Mouse (Mus musculus) kidney, embryonic 15.5 days (tissue): ENCODE results near the gene Dscam. TPM values are rescaled to one million over a fixed set of nuclear protein-coding genes. Genes with fewer than 3 reads are reported as not detected.

Experiments used
- ATAC-seq: fragments of 200-750 bp; cut with Nextera tagmentation; replicated peaks from 2 replicates; pipeline ENCODE4 v1.8.0; 2017; ENCODE audit warnings: moderate TSS enrichment; ENCODE audit not compliant: low FRiP score
- H3K27ac ChIP-seq: fragments of 300-500 bp; sonication (generic); 2 replicates; pipeline ENCODE4 v1.5.1; 2015; ENCODE audit warnings: mild to moderate bottlenecking, inconsistent platforms
- H3K27me3 ChIP-seq: fragments of 300-500 bp; sonication (generic); 2 replicates; pipeline ENCODE4 v1.6.1; 2015; ENCODE audit warnings: inconsistent platforms
- H3K36me3 ChIP-seq: fragments of 300-500 bp; sonication (generic); 2 replicates; pipeline ENCODE4 v1.6.1; 2015; ENCODE audit warnings: inconsistent platforms
- H3K4me1 ChIP-seq: fragments of 300-500 bp; sonication (generic); 2 replicates; pipeline ENCODE4 v1.6.1; 2015; ENCODE audit warnings: inconsistent platforms
- H3K4me2 ChIP-seq: fragments of 300-500 bp; sonication (generic); 2 replicates; pipeline ENCODE4 v1.6.1; 2015; ENCODE audit warnings: moderate library complexity, mild to moderate bottlenecking, inconsistent platforms
- H3K4me3 ChIP-seq: fragments of 300-500 bp; sonication (generic); replicated peaks from 2 replicates; pipeline ENCODE4 v1.5.1; 2015; ENCODE audit warnings: mild to moderate bottlenecking, inconsistent platforms
- H3K9ac ChIP-seq: fragments of 300-500 bp; sonication (generic); 2 replicates; pipeline ENCODE4 v1.6.1; 2015; ENCODE audit warnings: mild to moderate bottlenecking, inconsistent platforms
- H3K9me3 ChIP-seq: fragments of 300-500 bp; sonication (generic); replicated peaks from 2 replicates; pipeline ENCODE4 v1.6.1; 2016; ENCODE audit warnings: inconsistent platforms
- WGBS: fragments of 180-500 bp; shearing (Covaris S2); methylation state at CpG from one replicate; pipeline ENCODE4 v1.1.7; 2015; ENCODE audit warnings: mixed read lengths; 5-methylcytosine and 5-hydroxymethylcytosine counted together
- polyA plus RNA-seq: library from polyadenylated mRNA; unstranded; fragments of >200 nt; fragmentation: Nextera tagmentation; extraction: Ambion mirVana; gene quantifications from 2 replicates; pipeline ENCODE4 v1.2.1, GENCODE M21; 2015

Gene Dscam
- polyA plus RNA-seq, 1 experiment from 2014 or later, result 0.06 TPM

- H3K9me3 ChIP-seq, result no peaks in the 10 kb centered on the region
- H3K4me3 ChIP-seq, result no peak overlapping the region
- H3K27me3 ChIP-seq, result peaks cover 6% of the 10 kb centered on the region; the same call in 1 of the 2 replicates
- peaks cover 7% of the 10 kb centered on the region; the same call in 1 of the 2 replicates for H3K4me1 ChIP-seq
- H3K36me3 ChIP-seq, result no peaks in the 10 kb centered on the region
- peak; percentile 56; the same call in 1 of the 2 replicates for ATAC-seq
- H3K27ac ChIP-seq, result no peak overlapping the region
- 80% methylated on average over 1 of the region's 1 CpGs for WGBS
- no peak overlapping the region for H3K4me2 ChIP-seq
- no peak overlapping the region for H3K9ac ChIP-seq
Measured at GRCm38 (mm10) chr16:96610806-96611205, 559.7 kb downstream of the Dscam start.

- no peak overlapping the region for H3K4me2 ChIP-seq
- H3K36me3 ChIP-seq, result no peaks in the 10 kb centered on the region
- no peak overlapping the region for H3K4me3 ChIP-seq
- 53% methylated on average over 2 of the region's 2 CpGs for WGBS
- H3K4me1 ChIP-seq, result no peaks in the 10 kb centered on the region
- no peaks in the 10 kb centered on the region for H3K9me3 ChIP-seq
- no peaks in the 10 kb centered on the region for H3K27me3 ChIP-seq
- no peak for ATAC-seq
- no peak overlapping the region for H3K9ac ChIP-seq
- H3K27ac ChIP-seq, result no peak overlapping the region
Measured at GRCm38 (mm10) chr16:96602206-96602605, 568.3 kb downstream of the Dscam start.

- ATAC-seq, result no peak
- 63% methylated on average over 11 of the region's 11 CpGs for WGBS
- Histone ChIP-seq H3K36me3 (no peaks in the 10 kb centered on the region), H3K4me3 (no peak overlapping the region), H3K27ac (no peak overlapping the region), H3K9me3 (no peaks in the 10 kb centered on the region), H3K9ac (no peak overlapping the region), H3K4me2 (no peak overlapping the region), H3K27me3 (no peaks in the 10 kb centered on the region), H3K4me1 (no peaks in the 10 kb centered on the region)
Measured at GRCm38 (mm10) chr16:96600791-96601190, 569.8 kb downstream of the Dscam start.

- H3K36me3 ChIP-seq, result no peaks in the 10 kb centered on the region
- 77% methylated on average over 3 of the region's 3 CpGs for WGBS
Measured at GRCm38 (mm10) chr16:96599401-96600060, 571.0 kb downstream of the Dscam start.

DNA sequence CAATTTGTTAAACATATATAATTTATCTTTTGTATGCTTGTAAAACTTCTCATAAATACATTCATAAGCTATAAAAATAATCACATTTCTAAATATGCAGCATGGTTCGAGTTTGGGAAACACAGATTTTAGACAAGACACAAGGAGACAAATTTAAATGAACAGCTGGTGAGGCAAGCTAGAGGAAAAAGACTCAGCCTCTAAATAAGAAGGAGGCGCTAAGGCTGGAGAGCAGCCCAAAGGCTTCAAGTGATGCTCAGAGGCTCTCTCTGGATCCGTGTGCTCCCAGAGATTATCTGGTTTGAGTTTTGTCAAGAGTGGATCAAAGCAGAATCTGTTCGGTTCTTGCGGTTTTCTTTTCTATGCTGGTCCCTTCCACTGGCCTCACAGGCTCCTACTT is 594.7 kb downstream of the Dscam start:
- H3K9me3 ChIP-seq, result no peaks in the 10 kb centered on the region
- H3K4me1 ChIP-seq, result no peaks in the 10 kb centered on the region
- no peak for ATAC-seq
- H3K9ac ChIP-seq, result no peak overlapping the region
- H3K27me3 ChIP-seq, result no peaks in the 10 kb centered on the region
- 88% methylated on average over 5 of the region's 5 CpGs for WGBS
- no peaks in the 10 kb centered on the region for H3K36me3 ChIP-seq
- no peak overlapping the region for H3K4me3 ChIP-seq
- H3K4me2 ChIP-seq, result no peak overlapping the region
- H3K27ac ChIP-seq, result no peak overlapping the region

More at GRCm38 (mm10) chr16:96599401-96600060, 571.0 kb downstream of the Dscam start:
- Histone ChIP-seq H3K9me3 (no peaks in the 10 kb centered on the region), H3K27me3 (no peaks in the 10 kb centered on the region), H3K27ac (no peak overlapping the region), H3K9ac (no peak overlapping the region), H3K4me2 (no peak overlapping the region), H3K4me1 (no peaks in the 10 kb centered on the region), H3K4me3 (no peak overlapping the region)
- no peak for ATAC-seq

DNA sequence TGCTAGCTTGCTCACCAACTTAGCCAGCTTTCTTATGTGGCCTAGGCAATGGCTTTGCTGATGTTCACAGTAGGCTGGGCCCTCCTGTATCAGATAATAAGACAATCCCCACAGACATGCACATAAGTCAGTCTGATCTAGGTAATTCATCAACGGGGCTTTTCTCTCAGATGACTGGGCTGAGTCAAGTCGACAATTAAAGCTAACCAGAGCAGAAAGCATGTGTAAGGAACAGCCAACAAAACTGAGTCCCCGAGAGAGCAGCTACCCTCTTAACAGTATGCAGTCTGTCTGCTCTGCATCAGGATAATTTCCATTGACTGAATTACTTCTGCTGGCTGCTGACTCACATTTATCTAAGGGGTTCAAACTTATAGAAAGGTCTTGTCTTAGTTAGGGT is 603.1 kb downstream of the Dscam start:
- H3K4me1 ChIP-seq, result 0 out of 2 replicates have a peak, but pooled peaks cover 2% of the 10 kb centered on the region
- H3K27ac ChIP-seq, result no peak overlapping the region
- no peaks in the 10 kb centered on the region for H3K9me3 ChIP-seq
- H3K9ac ChIP-seq, result no peak overlapping the region
- no peaks in the 10 kb centered on the region for H3K36me3 ChIP-seq
- no peak for ATAC-seq
- WGBS, result 48% methylated on average over 3 of the region's 3 CpGs
- no peaks in the 10 kb centered on the region for H3K27me3 ChIP-seq
- no peak overlapping the region for H3K4me2 ChIP-seq
- no peak overlapping the region for H3K4me3 ChIP-seq

DNA sequence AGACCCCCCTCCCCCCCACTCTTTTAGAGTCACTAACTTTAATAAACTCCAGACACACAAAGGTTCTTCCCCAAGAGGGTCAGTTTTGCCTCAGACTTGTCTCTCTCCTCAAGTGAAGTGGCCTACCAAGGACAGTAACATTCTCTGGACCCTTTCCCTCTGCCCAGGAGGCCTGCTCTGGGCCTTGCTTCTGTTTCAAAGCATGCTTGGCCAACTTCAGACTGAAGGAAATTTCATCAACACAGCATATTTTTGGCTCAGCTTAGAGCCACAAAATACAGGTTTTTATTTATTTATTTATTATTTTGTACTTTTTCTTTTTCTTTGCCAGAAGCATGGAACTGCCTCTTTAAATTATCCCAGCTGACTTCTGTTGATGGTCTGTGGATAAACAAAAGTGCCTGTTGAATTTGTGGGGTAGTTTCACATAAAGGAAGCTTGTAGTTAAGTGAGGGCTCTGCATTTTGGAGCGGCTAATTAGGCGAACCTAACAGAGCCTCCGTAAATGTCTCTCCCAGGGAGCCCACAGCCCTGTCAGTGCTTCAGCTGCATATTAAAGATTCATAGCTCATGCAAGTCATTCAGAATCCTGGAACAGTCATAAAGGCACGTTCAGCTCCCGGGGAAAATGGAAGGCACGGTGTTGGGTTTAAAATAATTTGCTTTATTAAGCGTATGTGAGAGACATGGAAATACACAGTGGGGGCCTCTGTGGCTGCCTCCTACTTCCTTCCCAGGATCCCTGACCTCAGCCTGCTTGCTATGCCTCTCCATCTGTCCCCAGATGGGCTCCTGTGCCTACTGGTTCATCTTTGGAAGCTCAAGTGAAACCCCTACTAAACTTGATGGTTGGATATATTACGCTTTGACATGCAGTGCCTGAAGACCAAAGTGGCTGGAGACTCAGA is 606.9 kb downstream of the Dscam start:
- Histone ChIP-seq H3K4me1 (0 out of 2 replicates have a peak, but pooled peaks cover 2% of the 10 kb centered on the region), H3K36me3 (no peaks in the 10 kb centered on the region), H3K4me2 (no peak overlapping the region), H3K9ac (no peak overlapping the region), H3K27ac (no peak overlapping the region), H3K4me3 (no peak overlapping the region), H3K27me3 (no peaks in the 10 kb centered on the region), H3K9me3 (no peaks in the 10 kb centered on the region)
- 67% methylated on average over 8 of the region's 8 CpGs for WGBS
- ATAC-seq, result no peak

GRCm38 (mm10) chr16:96559796-96560195 is 610.8 kb downstream of the Dscam start:
- Histone ChIP-seq H3K9ac (no peak overlapping the region), H3K27ac (no peak overlapping the region), H3K4me3 (no peak overlapping the region), H3K4me2 (no peak overlapping the region), H3K4me1 (0 out of 2 replicates have a peak, but pooled peaks cover 7% of the 10 kb centered on the region), H3K36me3 (no peaks in the 10 kb centered on the region), H3K9me3 (no peaks in the 10 kb centered on the region), H3K27me3 (no peaks in the 10 kb centered on the region)
- no peak for ATAC-seq

GRCm38 (mm10) chr16:96558341-96558740 is 612.2 kb downstream of the Dscam start:
- no peaks in the 10 kb centered on the region for H3K9me3 ChIP-seq
- no peak for ATAC-seq
- no peak overlapping the region for H3K27ac ChIP-seq

GRCm38 (mm10) chr16:96556621-96557020 is 613.9 kb downstream of the Dscam start:
- Histone ChIP-seq H3K9ac (no peak overlapping the region), H3K4me2 (no peak overlapping the region), H3K27me3 (no peaks in the 10 kb centered on the region), H3K27ac (no peak overlapping the region), H3K9me3 (no peaks in the 10 kb centered on the region), H3K36me3 (no peaks in the 10 kb centered on the region), H3K4me3 (no peak overlapping the region), H3K4me1 (0 out of 2 replicates have a peak, but pooled peaks cover 4% of the 10 kb centered on the region)
- no peak for ATAC-seq
- WGBS, result 44% methylated on average over 3 of the region's 3 CpGs

More at GRCm38 (mm10) chr16:96558341-96558740, 612.2 kb downstream of the Dscam start:
- Histone ChIP-seq H3K4me2 (no peak overlapping the region), H3K4me3 (no peak overlapping the region), H3K4me1 (0 out of 2 replicates have a peak, but pooled peaks cover 4% of the 10 kb centered on the region), H3K36me3 (no peaks in the 10 kb centered on the region), H3K27me3 (no peaks in the 10 kb centered on the region), H3K9ac (no peak overlapping the region)
- WGBS, result 85% methylated on average over 1 of the region's 1 CpGs

GRCm38 (mm10) chr16:96555412-96555811 is 615.1 kb downstream of the Dscam start:
- H3K4me1 ChIP-seq, result 0 out of 2 replicates have a peak, but pooled peaks cover 4% of the 10 kb centered on the region
- H3K4me3 ChIP-seq, result no peak overlapping the region
- 71% methylated on average over 4 of the region's 4 CpGs for WGBS
- no peak overlapping the region for H3K27ac ChIP-seq
- no peak overlapping the region for H3K9ac ChIP-seq
- no peaks in the 10 kb centered on the region for H3K27me3 ChIP-seq
- no peak overlapping the region for H3K4me2 ChIP-seq
- H3K9me3 ChIP-seq, result no peaks in the 10 kb centered on the region
- H3K36me3 ChIP-seq, result no peaks in the 10 kb centered on the region
- ATAC-seq, result no peak

DNA sequence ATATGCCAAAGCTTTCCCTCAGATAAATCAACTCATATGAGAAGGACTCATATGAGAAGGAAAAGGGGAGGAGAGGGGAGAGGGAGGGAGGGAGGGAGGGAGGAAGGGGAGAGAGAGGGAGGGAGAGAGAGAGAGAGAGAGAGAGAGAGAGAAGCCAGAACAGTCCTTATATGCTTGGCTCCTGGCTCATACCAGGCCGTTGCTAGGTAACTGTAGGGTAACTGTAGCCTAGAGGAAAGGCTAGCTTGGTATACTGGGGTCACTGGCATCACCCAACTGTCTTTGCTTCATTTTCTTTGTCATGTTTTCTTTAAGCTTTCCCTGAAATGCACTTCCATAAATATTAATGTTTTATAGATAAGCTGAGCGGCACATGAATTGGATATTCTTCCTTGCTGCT is 617.9 kb downstream of the Dscam start:
- 83% methylated on average over 2 of the region's 2 CpGs for WGBS
- Histone ChIP-seq H3K27me3 (no peaks in the 10 kb centered on the region), H3K9ac (no peak overlapping the region), H3K4me2 (no peak overlapping the region), H3K36me3 (no peaks in the 10 kb centered on the region), H3K4me3 (no peak overlapping the region), H3K4me1 (0 out of 2 replicates have a peak, but pooled peaks cover 4% of the 10 kb centered on the region), H3K9me3 (no peaks in the 10 kb centered on the region), H3K27ac (no peak overlapping the region)
- no peak for ATAC-seq
